Mouse (Mus musculus) heart, postnatal 4 days (tissue): ENCODE results near the gene Galnt7. TPM values are rescaled to one million over a fixed set of nuclear protein-coding genes. Genes with fewer than 3 reads are reported as not detected.

Experiments
- DNase-seq: peaks from one replicate; pipeline ENCODE4 v3.0.0; 2021
- total RNA-seq, 2 experiments: library from RNA; stranded (reverse); gene quantifications; 2 replicates each; pipeline ENCODE4 v1.2.3; 2021

Gene Galnt7
- total RNA-seq, 2 experiments from 2014 or later: 5.1 to 5.5 TPM

- DNase-seq: no peak
Observed at GRCm38 (mm10) chr8:57627946-57628786, 24.7 kb downstream of the Galnt7 start.

DNA sequence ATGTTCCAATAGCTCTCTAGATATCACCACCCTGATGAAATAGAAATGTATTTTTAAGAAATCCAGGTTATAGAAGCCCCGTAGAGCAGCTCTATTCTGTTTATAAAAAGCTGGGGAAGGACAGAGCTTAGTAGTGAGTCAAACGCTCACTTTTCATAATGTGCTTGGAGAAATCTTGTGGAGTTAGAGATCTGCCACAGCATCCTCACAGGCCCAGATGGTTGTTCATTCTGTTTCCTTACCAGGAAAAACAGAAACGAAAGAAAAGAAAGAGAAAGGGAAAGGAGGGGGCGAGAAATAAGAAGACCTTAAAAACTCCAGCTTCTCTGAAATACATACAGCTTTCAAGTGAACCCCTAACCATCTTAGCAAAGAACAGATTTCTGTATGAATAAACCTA is 28.9 kb downstream of the Galnt7 start:
- no peak for DNase-seq

GRCm38 (mm10) chr8:57623051-57623450 is 29.8 kb downstream of the Galnt7 start:
- no peak for DNase-seq

GRCm38 (mm10) chr8:57616965-57617364 is 35.9 kb downstream of the Galnt7 start:
- DNase-seq: no peak

- peak; percentile 24 for DNase-seq
Observed at GRCm38 (mm10) chr8:57615016-57615657, 37.7 kb downstream of the Galnt7 start.

DNA sequence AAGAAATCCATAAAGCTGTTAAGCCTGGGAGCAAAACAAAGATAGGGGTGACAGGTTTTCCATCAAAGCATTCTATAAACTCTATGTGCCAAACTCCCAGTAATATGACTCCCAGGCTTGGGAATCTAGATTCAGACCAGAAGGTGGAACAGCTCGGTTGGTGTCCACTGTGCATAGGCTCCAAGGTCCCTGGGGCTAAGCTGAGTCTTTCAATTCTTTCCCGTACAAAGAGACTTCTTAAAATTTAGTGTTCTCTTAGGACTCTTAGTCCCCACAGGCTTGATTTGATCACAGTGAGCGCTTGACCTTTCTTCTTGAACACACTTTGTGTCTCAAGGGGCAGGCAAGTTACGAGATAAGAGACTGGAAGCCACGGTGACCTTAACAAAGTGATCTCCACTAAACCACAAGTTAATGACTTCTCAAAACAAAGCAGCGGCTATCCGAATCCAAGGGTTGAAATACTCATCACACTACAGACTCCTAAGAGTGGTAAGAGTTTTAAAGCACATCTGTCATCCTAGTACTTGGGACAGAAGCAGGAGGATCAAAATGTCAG is 41.3 kb downstream of the Galnt7 start:
- DNase-seq: no peak

DNA sequence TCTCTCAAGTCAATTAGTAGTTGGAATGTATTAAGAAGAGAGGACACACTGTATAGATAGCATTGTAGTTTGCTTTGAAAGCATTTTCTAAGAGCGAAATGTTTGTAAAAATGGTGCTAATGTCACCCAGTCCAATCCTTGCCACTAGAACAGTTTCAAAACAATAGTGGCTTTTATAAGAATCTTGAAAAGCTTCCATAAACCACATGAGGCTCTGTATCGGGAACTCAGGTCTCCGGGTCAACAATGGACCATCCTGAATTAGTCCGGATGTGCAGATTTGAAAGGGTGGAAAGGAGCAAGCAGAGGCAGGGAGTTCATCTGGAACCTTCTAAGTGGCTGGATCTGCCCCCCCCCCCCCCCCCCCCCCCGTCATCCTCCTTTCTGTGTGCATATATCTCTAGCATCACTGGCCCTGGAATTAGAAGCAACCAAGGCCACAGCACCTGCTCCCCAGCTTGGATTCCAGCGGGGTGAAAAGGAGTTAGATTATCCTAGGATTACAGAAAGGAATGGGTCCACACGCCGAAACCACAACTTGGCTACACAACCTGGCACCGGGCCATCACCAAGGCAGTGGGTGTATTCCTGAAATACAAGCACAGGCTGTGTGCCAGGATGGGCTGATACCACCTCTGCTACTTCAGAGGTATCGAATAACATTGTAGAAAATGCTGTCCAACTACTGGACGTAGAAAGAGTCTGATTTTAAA is 42.0 kb downstream of the Galnt7 start:
- DNase-seq: peak; percentile 65

GRCm38 (mm10) chr8:57602511-57602910 is 50.3 kb downstream of the Galnt7 start:
- DNase-seq: no peak

DNA sequence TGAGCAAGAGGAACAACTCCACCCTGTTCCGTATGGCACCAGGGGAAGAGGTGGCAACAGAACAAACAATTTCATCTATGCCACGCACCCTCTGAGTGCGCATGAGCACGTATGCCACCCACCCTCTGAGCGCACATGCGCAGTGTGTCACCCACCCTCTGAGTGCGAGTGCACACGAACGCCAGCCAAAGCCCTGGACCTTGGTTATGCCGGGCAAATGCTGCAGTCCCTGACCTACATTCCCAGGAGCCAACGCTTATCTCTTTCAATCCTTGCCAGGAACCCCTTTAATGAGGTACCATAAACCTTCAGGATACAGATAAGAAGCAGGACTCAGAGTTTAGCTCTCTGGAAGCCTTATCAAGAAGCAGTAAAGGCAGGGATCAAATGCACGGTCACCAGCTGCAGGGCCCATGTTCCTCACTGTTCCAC is 50.8 kb downstream of the Galnt7 start:
- no peak for DNase-seq

DNA sequence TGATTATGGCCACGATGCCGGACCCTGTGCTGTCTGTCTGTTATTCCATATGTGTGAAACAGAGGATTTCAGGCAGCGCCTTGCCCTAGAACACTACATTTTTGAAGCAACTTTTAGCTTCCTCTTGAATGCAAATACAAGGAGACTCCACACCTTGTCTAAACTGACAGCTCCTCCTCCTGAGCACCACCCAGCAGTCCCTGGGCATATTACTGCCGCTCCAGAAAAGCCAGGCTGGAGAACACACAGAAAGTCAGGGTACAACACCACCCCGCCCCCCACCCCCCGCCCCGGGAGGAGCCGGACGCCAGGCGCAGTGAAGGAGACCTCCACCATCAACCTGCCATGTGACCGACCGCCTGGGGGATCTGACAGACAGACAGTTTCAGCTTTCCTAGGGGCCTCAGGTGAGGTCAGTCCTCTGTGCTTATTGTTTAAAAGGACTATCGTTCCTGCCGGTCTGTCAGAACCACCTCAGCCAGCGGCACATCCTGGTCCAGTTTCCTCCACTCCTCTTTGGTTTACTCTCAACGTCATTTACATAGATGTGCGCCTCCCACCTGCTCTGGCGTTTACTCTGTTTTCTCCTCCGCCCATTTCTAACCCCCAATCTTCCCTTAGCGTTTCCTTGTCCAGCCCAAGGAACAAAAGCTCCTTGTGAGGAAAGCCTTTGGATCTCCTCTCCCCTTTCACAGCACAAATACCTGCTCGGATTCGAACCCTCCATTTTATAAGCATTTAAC is 52.8 kb downstream of the Galnt7 start:
- no peak for DNase-seq

DNA sequence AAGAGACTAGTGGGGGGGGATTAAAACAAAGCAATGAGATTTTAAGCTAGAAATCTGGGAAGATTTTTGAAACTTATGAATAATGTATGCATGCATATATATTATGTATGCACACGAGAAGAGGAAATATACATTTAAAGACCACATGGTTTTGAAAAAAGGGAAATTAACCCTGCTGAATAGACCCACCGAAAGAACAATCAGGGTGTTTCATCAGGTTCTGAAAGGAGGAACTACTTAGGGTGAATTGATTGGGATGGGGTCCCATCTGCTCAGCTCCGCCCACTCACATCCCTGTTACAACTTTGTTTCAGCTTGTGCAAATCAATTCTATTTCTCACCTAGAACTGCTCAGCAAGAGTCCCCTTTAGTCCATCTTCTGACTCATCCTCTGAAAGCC is 57.0 kb downstream of the Galnt7 start:
- no peak for DNase-seq

- DNase-seq: no peak
Observed at GRCm38 (mm10) chr8:57594175-57594885, 58.5 kb downstream of the Galnt7 start.

DNA sequence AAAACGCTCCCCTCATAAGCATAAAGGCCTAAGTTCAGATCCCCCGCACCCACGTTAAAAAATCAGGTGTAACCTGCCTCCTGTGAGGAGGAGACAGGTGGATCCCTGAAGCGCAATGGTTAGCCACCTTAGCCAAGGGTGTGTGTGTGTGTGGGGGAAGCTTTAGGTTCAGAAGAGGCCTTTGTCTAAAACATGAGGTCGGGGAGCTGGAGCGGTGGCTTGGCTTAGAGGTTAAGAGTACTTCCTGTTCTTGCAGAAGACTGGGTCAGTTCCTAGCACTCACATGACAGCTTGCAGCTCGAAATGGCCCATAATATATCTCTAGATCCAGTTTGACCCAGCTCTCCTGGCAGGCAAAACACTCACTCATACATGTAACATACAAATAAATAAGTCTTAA is 60.2 kb downstream of the Galnt7 start:
- DNase-seq: no peak

DNA sequence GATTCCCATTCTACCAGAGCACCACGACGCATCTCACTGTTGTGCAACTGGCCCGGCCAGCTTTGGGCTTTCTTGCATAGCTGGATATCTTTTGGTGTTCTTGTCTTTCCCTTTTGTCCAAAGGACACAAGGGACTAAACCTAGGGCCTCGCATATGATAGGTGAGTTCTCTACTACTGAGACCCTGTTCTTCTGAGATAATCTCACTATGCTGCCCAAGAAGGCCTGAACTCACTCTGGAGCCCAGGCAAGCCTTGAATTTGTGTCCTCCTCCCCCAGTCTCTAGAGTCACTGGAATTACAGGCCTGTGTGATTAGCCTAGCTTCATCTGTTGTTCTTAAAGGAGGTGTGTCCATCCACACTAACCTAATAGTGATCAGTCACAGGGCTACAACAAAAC is 61.2 kb downstream of the Galnt7 start:
- DNase-seq: no peak

DNA sequence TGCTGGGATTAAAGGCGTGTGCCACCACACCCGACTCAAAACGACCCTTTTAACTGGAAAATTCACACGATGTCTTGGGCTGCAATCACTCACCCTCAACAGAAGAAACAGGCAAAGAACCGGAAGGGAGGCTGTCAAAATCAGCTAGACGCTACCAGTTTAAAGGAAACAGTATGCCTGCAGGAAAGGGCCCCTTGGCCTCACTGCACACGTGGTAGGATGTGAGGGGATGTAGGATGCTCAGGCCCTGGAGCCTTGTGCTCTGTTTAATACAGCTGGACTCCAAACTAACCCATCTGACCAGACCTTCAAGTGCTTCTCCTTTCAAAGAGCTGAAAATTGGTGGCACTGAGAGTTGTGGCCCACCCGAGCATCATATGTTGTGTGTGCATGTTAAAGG is 62.8 kb downstream of the Galnt7 start:
- no peak for DNase-seq

- no peak for DNase-seq
Observed at GRCm38 (mm10) chr8:57589176-57589575, 63.7 kb downstream of the Galnt7 start.

- DNase-seq: no peak
Observed at GRCm38 (mm10) chr8:57588604-57589003, 64.2 kb downstream of the Galnt7 start.

DNA sequence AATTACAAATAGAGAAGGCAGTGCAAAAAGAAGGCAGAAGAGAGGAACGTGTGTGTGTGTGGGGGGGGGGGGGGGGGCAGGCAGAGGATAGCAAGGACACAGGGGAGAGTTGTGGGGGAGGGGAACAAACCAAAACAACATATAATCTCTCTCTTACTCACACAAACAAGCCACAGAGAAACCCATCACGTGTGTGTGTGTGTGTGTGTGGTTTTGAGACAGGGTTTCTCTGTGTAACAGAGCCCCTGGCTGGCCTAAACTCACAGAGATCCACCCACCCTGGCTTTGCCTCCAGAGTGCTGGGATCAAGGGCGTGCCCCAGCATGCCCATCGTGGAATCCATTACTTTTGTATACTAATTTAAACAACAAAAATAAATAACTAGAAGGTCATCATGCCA is 66.2 kb downstream of the Galnt7 start:
- no peak for DNase-seq

DNA sequence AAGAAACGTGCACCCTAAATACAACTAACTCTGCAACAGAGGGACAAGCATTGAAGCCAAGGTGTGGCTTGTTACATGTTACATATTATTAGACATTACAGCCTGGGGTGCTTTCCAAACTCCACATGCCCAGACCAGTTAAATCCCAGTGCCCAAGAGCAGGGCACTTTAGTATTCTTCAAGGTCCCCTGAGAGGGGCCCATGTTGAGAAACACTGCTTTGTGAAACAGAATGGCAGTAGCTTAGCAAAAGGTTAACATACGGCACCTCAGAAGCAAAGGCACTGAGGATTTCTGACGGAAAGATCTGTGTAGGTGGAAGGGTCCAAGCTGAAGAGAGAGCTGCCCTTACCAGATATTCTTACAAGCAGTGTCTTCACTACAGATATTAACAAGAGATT is 67.0 kb downstream of the Galnt7 start:
- DNase-seq: no peak

DNA sequence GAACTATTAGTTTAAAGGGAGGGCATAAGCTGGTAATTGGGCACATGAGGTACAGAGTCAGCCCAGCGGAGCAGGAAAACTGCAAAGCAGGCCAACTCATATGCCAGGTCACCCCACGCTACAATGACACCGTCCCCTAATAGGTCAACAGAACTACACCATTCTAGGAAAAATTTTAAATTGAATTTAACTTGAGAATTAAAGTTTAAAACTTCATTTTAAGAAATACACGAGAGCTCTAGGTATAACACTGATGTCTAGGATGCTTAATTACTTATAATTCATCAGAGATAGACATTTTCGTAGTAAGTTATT is 67.7 kb downstream of the Galnt7 start:
- DNase-seq: no peak

DNA sequence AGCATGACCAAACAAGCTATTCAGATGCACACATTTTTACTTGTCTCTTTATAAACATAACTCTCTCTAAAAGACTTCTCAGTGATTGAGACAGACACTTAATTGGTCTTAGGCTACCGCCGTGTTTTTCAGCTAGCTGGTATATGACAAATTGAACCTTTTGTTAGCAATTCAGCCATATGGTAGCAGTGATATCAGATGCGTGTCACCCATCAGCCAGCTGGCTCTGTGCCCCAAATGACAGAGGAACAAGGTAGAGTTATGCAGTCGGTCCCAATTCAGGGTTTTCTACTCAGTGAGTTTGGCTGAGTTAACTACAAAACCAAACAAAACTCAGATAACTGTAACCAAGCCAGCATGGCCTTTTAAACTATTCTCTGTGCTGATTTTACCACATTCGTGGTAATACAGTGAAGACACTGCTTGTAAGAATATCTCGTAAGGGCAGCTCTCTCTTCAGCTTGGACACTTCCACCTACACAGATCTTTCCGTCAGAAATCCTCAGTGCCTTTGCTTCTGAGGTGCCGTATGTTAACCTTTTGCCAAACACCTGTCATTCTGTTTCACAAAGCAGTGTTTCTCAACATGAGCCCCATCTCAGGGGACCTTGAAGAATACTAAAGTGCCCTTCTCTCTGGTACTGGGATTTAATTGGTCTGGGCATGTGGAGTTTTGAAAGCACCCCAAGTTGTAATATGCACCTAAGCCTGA is 68.3 kb downstream of the Galnt7 start:
- DNase-seq: no peak
